Mouse (Mus musculus) liver, embryonic 16.5 days (tissue): ENCODE measurements around the gene Col6a6. TPM values are rescaled to one million over a fixed set of nuclear protein-coding genes. Genes with fewer than 3 reads are reported as not detected.

Experiments
- ATAC-seq: fragments of 200-750 bp; cut with Nextera tagmentation; 2 replicates; pipeline ENCODE4 v1.8.0; 2017; ENCODE audit warnings: low read depth, mild to moderate bottlenecking, moderate number of reproducible peaks, moderate library complexity
- H3K27ac ChIP-seq: fragments of 300-500 bp; sonication (generic); 2 replicates; pipeline ENCODE4 v1.5.1; 2014; ENCODE audit warnings: mild to moderate bottlenecking, low read length
- H3K27me3 ChIP-seq: fragments of 300-500 bp; sonication (generic); 2 replicates; pipeline ENCODE4 v1.6.1; 2014; ENCODE audit warnings: low read depth, low read length, mixed read lengths; ENCODE audit not compliant: control insufficient read depth, insufficient read depth
- H3K36me3 ChIP-seq: fragments of 300-500 bp; sonication (generic); 2 replicates; pipeline ENCODE4 v1.6.1; 2014; ENCODE audit warnings: mild to moderate bottlenecking; ENCODE audit not compliant: control insufficient read depth, insufficient read depth
- H3K4me1 ChIP-seq: fragments of 300-500 bp; sonication (generic); 2 replicates; pipeline ENCODE4 v1.6.1; 2014; ENCODE audit warnings: low read depth, low read length, mixed read lengths; ENCODE audit not compliant: control insufficient read depth
- H3K4me2 ChIP-seq: fragments of 300-500 bp; sonication (generic); 2 replicates; pipeline ENCODE4 v1.6.1; 2014; ENCODE audit warnings: low read depth, low read length, mixed read lengths
- H3K4me3 ChIP-seq: fragments of 300-500 bp; sonication (generic); 2 replicates; pipeline ENCODE4 v1.5.1; 2014; ENCODE audit warnings: low read depth, mild to moderate bottlenecking, low read length
- H3K9ac ChIP-seq: fragments of 300-500 bp; sonication (generic); 2 replicates; pipeline ENCODE4 v1.6.1; 2014; ENCODE audit warnings: low read depth, low read length
- H3K9me3 ChIP-seq: fragments of 300-500 bp; sonication (generic); replicated peaks from 2 replicates; pipeline ENCODE4 v1.6.1; 2016; ENCODE audit warnings: low read length; ENCODE audit not compliant: control insufficient read depth
- WGBS: fragments of 180-500 bp; shearing (Covaris S2); extraction: QIAGEN DNeasy Blood & Tissue Kit; methylation state at CpG from one replicate; pipeline ENCODE4 v1.1.7; 2014; ENCODE audit not compliant: insufficient replicate concordance; 5-methylcytosine and 5-hydroxymethylcytosine counted together
- polyA plus RNA-seq: library from polyadenylated mRNA; unstranded; fragments of >200 nt; fragmentation: Nextera tagmentation; extraction: Ambion mirVana; gene quantifications from 2 replicates; pipeline ENCODE4 v1.2.1, GENCODE M21; 2015

The Col6a6 gene
- polyA plus RNA-seq, result 0.27 and 0.42 TPM in 2 replicates

GRCm38 (mm10) chr9:105827791-105828385 lies at the start of gene Col6a6:
Gene Col6a6, minus strand, starts transcription at chr9:105828160.
- ATAC-seq, result no peak
- Histone ChIP-seq H3K9ac (no peak within 1 kb of the TSS), H3K9me3 (no peaks in the 10 kb centered on the region), H3K4me3 (no peak within 1 kb of the TSS), H3K36me3 (no peaks in the 10 kb centered on the region), H3K27me3 (no peaks in the 10 kb centered on the region; the same call in 1 of the 2 replicates), H3K4me2 (no peak within 1 kb of the TSS), H3K4me1 (no peaks in the 10 kb centered on the region), H3K27ac (no peak within 1 kb of the TSS)
- WGBS, result 19% methylated on average over 20 of the region's 20 CpGs

DNA sequence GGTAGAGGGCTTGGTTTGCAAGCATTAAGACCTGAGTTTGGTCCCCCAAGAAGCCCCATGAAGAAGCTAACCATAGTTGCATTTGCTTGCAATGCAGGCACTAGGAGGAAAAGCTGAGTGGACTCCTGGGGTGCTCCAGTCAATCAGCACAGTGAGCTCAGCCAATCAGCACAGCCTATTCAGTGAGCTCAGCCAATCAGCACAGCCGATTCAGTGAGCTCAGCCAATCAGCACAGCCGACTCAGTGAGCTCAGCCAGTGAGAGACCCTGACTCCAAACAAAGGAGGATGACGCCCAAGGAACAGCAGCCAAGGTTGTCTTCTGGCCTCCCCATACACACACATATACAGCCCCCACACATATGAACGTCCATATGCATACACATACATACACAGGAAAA lies 48.2 kb upstream of the Col6a6 start:
- WGBS, result 58% methylated on average over 4 of the region's 4 CpGs
- H3K4me3 ChIP-seq, result no peak overlapping the region
- H3K27me3 ChIP-seq, result no peaks in the 10 kb centered on the region
- no peak overlapping the region for H3K4me2 ChIP-seq
- no peaks in the 10 kb centered on the region for H3K9me3 ChIP-seq
- no peak overlapping the region for H3K27ac ChIP-seq
- no peak overlapping the region for H3K9ac ChIP-seq
- H3K4me1 ChIP-seq, result no peaks in the 10 kb centered on the region
- ATAC-seq, result no peak
- no peaks in the 10 kb centered on the region for H3K36me3 ChIP-seq

- H3K9ac ChIP-seq, result no peak overlapping the region
- no peaks in the 10 kb centered on the region for H3K4me1 ChIP-seq
- H3K9me3 ChIP-seq, result no peaks in the 10 kb centered on the region
- ATAC-seq, result no peak
- H3K4me2 ChIP-seq, result no peak overlapping the region
- no peaks in the 10 kb centered on the region for H3K36me3 ChIP-seq
- H3K27me3 ChIP-seq, result no peaks in the 10 kb centered on the region
- no peak overlapping the region for H3K4me3 ChIP-seq
- 67% methylated on average over 14 of the region's 14 CpGs for WGBS
- H3K27ac ChIP-seq, result no peak overlapping the region
These were observed 43.7 kb upstream of the Col6a6 start for GRCm38 (mm10) chr9:105871643-105872042.

GRCm38 (mm10) chr9:105857773-105858172 lies 29.8 kb upstream of the Col6a6 start:
- Histone ChIP-seq H3K9me3 (no peaks in the 10 kb centered on the region), H3K9ac (no peak overlapping the region), H3K36me3 (no peaks in the 10 kb centered on the region), H3K27ac (no peak overlapping the region), H3K4me2 (no peak overlapping the region), H3K4me1 (no peaks in the 10 kb centered on the region), H3K4me3 (no peak overlapping the region), H3K27me3 (no peaks in the 10 kb centered on the region)
- 12% methylated on average over 6 of the region's 6 CpGs for WGBS
- no peak for ATAC-seq

DNA sequence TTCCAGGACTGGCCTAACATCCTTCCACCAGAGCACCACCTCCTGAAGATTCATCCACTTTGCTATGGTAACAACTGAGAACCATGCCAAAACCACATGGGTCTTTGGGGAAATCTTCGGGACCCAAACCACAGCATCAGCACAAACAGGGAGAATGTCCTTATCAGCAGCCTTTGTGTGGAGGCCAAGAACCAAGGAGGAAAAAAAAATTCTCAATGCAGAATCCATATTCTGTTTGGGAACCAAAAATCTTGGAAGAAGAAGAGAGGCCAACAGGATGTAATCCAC lies 24.8 kb upstream of the Col6a6 start:
- no peak overlapping the region for H3K27ac ChIP-seq
- ATAC-seq, result no peak
- 63% methylated on average over 1 of the region's 1 CpGs for WGBS
- H3K9ac ChIP-seq, result no peak overlapping the region
- H3K36me3 ChIP-seq, result no peaks in the 10 kb centered on the region
- H3K9me3 ChIP-seq, result no peaks in the 10 kb centered on the region
- H3K4me2 ChIP-seq, result no peak overlapping the region
- H3K27me3 ChIP-seq, result no peaks in the 10 kb centered on the region
- H3K4me3 ChIP-seq, result no peak overlapping the region
- H3K4me1 ChIP-seq, result no peaks in the 10 kb centered on the region

GRCm38 (mm10) chr9:105852015-105852777 lies 24.2 kb upstream of the Col6a6 start:
- no peaks in the 10 kb centered on the region for H3K27me3 ChIP-seq
- H3K36me3 ChIP-seq, result no peaks in the 10 kb centered on the region
- H3K4me3 ChIP-seq, result no peak overlapping the region
- 55% methylated on average over 14 of the region's 14 CpGs for WGBS
- no peak for ATAC-seq
- H3K4me2 ChIP-seq, result no peak overlapping the region
- H3K27ac ChIP-seq, result no peak overlapping the region
- H3K4me1 ChIP-seq, result no peaks in the 10 kb centered on the region
- no peak overlapping the region for H3K9ac ChIP-seq
- H3K9me3 ChIP-seq, result no peaks in the 10 kb centered on the region

GRCm38 (mm10) chr9:105851011-105851410 lies 23.1 kb upstream of the Col6a6 start:
- H3K4me3 ChIP-seq, result no peak overlapping the region
- no peaks in the 10 kb centered on the region for H3K27me3 ChIP-seq
- no peaks in the 10 kb centered on the region for H3K9me3 ChIP-seq
- H3K36me3 ChIP-seq, result no peaks in the 10 kb centered on the region
- ATAC-seq, result no peak
- H3K4me2 ChIP-seq, result no peak overlapping the region
- 48% methylated on average over 3 of the region's 3 CpGs for WGBS
- no peak overlapping the region for H3K9ac ChIP-seq
- H3K27ac ChIP-seq, result no peak overlapping the region
- H3K4me1 ChIP-seq, result no peaks in the 10 kb centered on the region

- Histone ChIP-seq H3K36me3 (no peaks in the 10 kb centered on the region), H3K4me3 (no peak overlapping the region), H3K9ac (no peak overlapping the region), H3K27ac (no peak overlapping the region), H3K4me2 (no peak overlapping the region), H3K27me3 (no peaks in the 10 kb centered on the region), H3K4me1 (no peaks in the 10 kb centered on the region), H3K9me3 (no peaks in the 10 kb centered on the region)
- WGBS, result 49% methylated on average over 4 of the region's 4 CpGs
- ATAC-seq, result no peak
These were observed 20.4 kb upstream of the Col6a6 start for GRCm38 (mm10) chr9:105848396-105848795.

- no peak for ATAC-seq
- no peak overlapping the region for H3K4me3 ChIP-seq
- H3K4me1 ChIP-seq, result no peaks in the 10 kb centered on the region
- no peak overlapping the region for H3K4me2 ChIP-seq
- no peak overlapping the region for H3K9ac ChIP-seq
- no peak overlapping the region for H3K27ac ChIP-seq
- H3K9me3 ChIP-seq, result no peaks in the 10 kb centered on the region
- H3K36me3 ChIP-seq, result no peaks in the 10 kb centered on the region
- 71% methylated on average over 5 of the region's 5 CpGs for WGBS
- H3K27me3 ChIP-seq, result no peaks in the 10 kb centered on the region
These were observed 19.3 kb upstream of the Col6a6 start for GRCm38 (mm10) chr9:105847261-105847660.
